Mouse (Mus musculus) liver, embryonic 12.5 days (tissue): ENCODE data around the gene Kcmf1. TPM values are rescaled to one million over a fixed set of nuclear protein-coding genes. Genes with fewer than 3 reads are reported as not detected.

Experiments used
- ATAC-seq: fragments of 200-750 bp; cut with Nextera tagmentation; 2 replicates; pipeline ENCODE4 v1.8.0; 2017; ENCODE audit warnings: moderate number of reproducible peaks, mild to moderate bottlenecking, moderate library complexity
- H3K27ac ChIP-seq: fragments of 300-500 bp; sonication (generic); 2 replicates; pipeline ENCODE4 v1.5.1; 2016; ENCODE audit warnings: mild to moderate bottlenecking
- H3K27me3 ChIP-seq: fragments of 300-500 bp; sonication (generic); replicated peaks from 2 replicates; pipeline ENCODE4 v1.6.1; 2016; ENCODE audit warnings: mild to moderate bottlenecking, moderate library complexity
- H3K36me3 ChIP-seq: fragments of 300-500 bp; sonication (generic); 2 replicates; pipeline ENCODE4 v1.6.1; 2016; ENCODE audit warnings: mild to moderate bottlenecking, moderate library complexity
- H3K4me1 ChIP-seq: fragments of 300-500 bp; sonication (generic); 2 replicates; pipeline ENCODE4 v1.6.1; 2016
- H3K4me2 ChIP-seq: fragments of 300-500 bp; sonication (generic); 2 replicates; pipeline ENCODE4 v1.6.1; 2016; ENCODE audit warnings: mild to moderate bottlenecking, moderate library complexity
- H3K4me3 ChIP-seq: fragments of 300-500 bp; sonication (generic); 2 replicates; pipeline ENCODE4 v1.5.1; 2016; ENCODE audit warnings: mild to moderate bottlenecking, moderate library complexity
- H3K9ac ChIP-seq: fragments of 300-500 bp; sonication (generic); 2 replicates; pipeline ENCODE4 v1.6.1; 2016; ENCODE audit warnings: mild to moderate bottlenecking, moderate library complexity
- H3K9me3 ChIP-seq: fragments of 300-500 bp; sonication (generic); replicated peaks from 2 replicates; pipeline ENCODE4 v1.6.1; 2016; ENCODE audit warnings: mild to moderate bottlenecking, moderate library complexity
- WGBS: fragments of 180-500 bp; shearing (Covaris S2); methylation state at CpG from one replicate; pipeline ENCODE4 v1.1.7; 2016; ENCODE audit not compliant: insufficient replicate concordance; 5-methylcytosine and 5-hydroxymethylcytosine counted together
- polyA plus RNA-seq: library from polyadenylated mRNA; unstranded; fragments of >200 nt; fragmentation: Nextera tagmentation; extraction: Ambion mirVana; gene quantifications from 2 replicates; pipeline ENCODE4 v1.2.1, GENCODE M21; 2016

Gene Kcmf1
- polyA plus RNA-seq, 1 experiment from 2014 or later = 49.2 TPM

GRCm38 (mm10) chr6:72800641-72801040 is 99.1 kb downstream of the Kcmf1 start:
- ATAC-seq = no peak
- no peaks in the 10 kb centered on the region for H3K4me1 ChIP-seq

GRCm38 (mm10) chr6:72797763-72798162 is 102.0 kb downstream of the Kcmf1 start:
- no peak overlapping the region for H3K27ac ChIP-seq
- H3K9ac ChIP-seq = no peak overlapping the region
- H3K27me3 ChIP-seq = no peaks in the 10 kb centered on the region; the same call in 1 of the 2 replicates
- H3K36me3 ChIP-seq = no peaks in the 10 kb centered on the region
- H3K4me2 ChIP-seq = no peak overlapping the region
- no peak for ATAC-seq
- H3K4me1 ChIP-seq = no peaks in the 10 kb centered on the region
- no peak overlapping the region for H3K4me3 ChIP-seq
- no peaks in the 10 kb centered on the region for H3K9me3 ChIP-seq

More at GRCm38 (mm10) chr6:72800641-72801040, 99.1 kb downstream of the Kcmf1 start:
- Histone ChIP-seq H3K4me3 (no peak overlapping the region), H3K27me3 (no peaks in the 10 kb centered on the region), H3K9me3 (no peaks in the 10 kb centered on the region), H3K27ac (no peak overlapping the region), H3K9ac (no peak overlapping the region), H3K36me3 (no peaks in the 10 kb centered on the region), H3K4me2 (no peak overlapping the region)
- 30% methylated on average over 2 of the region's 2 CpGs for WGBS

- no peaks in the 10 kb centered on the region for H3K4me1 ChIP-seq
- H3K4me2 ChIP-seq = no peak overlapping the region
- WGBS = 54% methylated on average over 16 of the region's 16 CpGs
- H3K9ac ChIP-seq = no peak overlapping the region
- no peak for ATAC-seq
- no peak overlapping the region for H3K4me3 ChIP-seq
- H3K27ac ChIP-seq = no peak overlapping the region
- peaks cover 5% of the 10 kb centered on the region for H3K27me3 ChIP-seq
- H3K9me3 ChIP-seq = no peaks in the 10 kb centered on the region
- no peaks in the 10 kb centered on the region for H3K36me3 ChIP-seq
Observed at GRCm38 (mm10) chr6:72795444-72795843, 104.3 kb downstream of the Kcmf1 start.

GRCm38 (mm10) chr6:72794870-72795269 is 104.9 kb downstream of the Kcmf1 start:
- H3K4me2 ChIP-seq = no peak overlapping the region
- WGBS = 52% methylated on average over 7 of the region's 7 CpGs
- no peak overlapping the region for H3K4me3 ChIP-seq
- H3K36me3 ChIP-seq = no peaks in the 10 kb centered on the region
- H3K27ac ChIP-seq = no peak overlapping the region
- ATAC-seq = no peak
- H3K9ac ChIP-seq = no peak overlapping the region
- no peaks in the 10 kb centered on the region for H3K9me3 ChIP-seq
- H3K4me1 ChIP-seq = no peaks in the 10 kb centered on the region
- peaks cover 11% of the 10 kb centered on the region for H3K27me3 ChIP-seq

GRCm38 (mm10) chr6:72792641-72793040 is 107.1 kb downstream of the Kcmf1 start:
- peaks cover 33% of the 10 kb centered on the region for H3K27me3 ChIP-seq
- no peak overlapping the region for H3K4me3 ChIP-seq
- WGBS = 76% methylated on average over 8 of the region's 8 CpGs
- H3K4me1 ChIP-seq = 0 out of 2 replicates have a peak, but pooled peaks cover 13% of the 10 kb centered on the region
- no peak overlapping the region for H3K4me2 ChIP-seq
- H3K9me3 ChIP-seq = no peaks in the 10 kb centered on the region
- no peak overlapping the region for H3K9ac ChIP-seq
- no peak overlapping the region for H3K27ac ChIP-seq
- ATAC-seq = no peak
- no peaks in the 10 kb centered on the region for H3K36me3 ChIP-seq

Other genes with a start within 250 kb of the Kcmf1 start
- 6.7 and 7.8 TPM in 2 replicates for gene Tcf7l1, start 110.7 kb downstream of the Kcmf1 start, polyA plus RNA-seq
- gene Tmsb10, start 58.8 kb upstream of the Kcmf1 start, polyA plus RNA-seq = 571 and 617 TPM in 2 replicates